Mouse (Mus musculus) lung, postnatal 4 days (tissue): Measurements from ENCODE around the gene Nfatc4.
A peak's percentile ranks its signal among the peaks of the same experiment; 100 is the strongest.

Experiments used
- DNase-seq, 2 experiments: peaks; one replicate each; pipeline ENCODE4 v3.0.0; 2021

The Nfatc4 gene

DNA sequence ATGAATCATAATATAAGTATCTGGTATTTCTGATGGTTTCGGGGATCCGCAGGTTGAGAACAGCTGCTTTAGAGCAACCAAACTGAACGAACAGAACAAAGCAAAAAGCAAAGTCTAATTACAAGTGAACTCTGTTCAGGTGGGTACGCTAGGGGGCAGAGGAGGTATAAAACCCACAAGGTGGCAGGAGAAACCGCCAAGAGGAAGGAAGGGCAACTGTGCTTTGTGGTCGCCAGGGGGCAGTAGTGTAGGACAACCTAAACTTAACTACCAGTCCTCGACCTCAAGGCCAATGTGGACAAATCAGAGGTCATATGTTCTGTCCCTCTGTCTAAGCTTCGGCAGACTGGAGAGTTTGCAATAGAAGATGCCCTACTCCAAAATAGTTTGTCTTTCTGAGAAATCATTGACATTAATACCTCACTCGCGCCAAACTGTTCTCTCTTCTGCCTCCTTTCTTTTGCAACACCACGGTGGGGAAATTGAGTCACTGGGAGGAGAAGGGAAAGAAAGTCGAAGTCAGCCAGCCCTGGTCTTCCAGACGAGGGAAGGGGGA lies 431 bp upstream of the Nfatc4 start:
- peak; percentile 77 to 89 for DNase-seq

DNA sequence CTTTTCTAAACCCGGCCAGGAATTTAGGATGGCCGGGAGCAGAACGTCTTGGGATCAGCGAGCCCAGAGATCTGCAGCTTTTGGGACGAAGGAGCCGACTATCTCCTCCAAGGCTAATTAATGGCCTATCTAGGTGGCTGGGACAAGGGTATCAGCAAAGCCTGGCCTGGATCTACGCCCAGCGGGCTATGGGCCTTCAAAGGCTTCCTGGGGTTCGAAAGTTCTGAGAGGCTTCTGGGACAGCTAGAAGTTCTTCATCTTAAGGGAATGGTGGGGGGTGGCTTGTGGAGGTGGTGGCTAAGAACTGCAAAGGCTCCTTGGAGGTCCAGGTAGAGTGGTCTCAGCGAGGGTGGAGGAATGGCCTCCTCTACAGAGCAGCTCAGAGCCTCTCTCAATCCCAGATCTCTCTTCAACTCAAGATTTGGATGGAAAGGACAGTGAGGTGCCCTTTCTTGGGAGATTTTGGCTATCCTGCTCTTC lies 1.1 kb downstream of the Nfatc4 start:
- peak; percentile 68 to 76 for DNase-seq

DNA sequence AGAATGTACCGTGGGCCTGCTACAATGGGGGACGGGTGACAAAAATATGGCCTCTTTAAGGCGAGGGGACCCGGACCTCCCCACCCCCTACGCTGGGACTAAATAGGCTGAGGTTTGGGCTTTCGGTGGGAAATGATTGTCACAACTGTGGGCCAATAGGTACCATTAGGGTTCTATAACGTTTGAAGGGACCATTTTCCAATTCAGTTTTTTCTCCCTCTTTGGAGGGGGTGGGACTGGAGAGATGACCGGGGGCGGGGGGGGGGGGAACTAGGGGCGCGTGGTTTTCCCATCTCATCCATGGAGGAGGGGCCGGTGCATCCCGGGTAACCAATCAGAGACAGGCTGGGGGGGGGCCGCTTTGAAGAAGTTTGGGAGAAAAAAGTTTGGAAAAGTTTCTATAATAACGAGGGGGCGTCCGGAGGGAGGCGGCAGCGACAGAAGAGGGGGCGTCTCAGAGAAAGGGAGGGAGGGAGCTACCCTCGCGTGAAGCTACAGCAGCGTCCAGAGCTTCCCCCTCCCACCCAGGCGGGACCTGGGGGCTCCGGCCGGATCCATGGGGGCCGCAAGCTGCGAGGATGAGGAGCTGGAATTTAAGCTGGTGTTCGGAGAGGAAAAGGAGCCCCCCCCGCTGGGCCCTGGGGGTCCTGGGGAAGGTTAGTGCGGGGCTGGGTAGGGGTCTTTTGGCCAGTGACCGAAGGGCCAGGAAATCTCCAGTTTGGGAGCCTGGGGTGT lies 1.7 kb downstream of the Nfatc4 start:
- DNase-seq: peak; percentile 68 to 83

GRCm38 (mm10) chr14:55825216-55826051 lies 2.5 kb downstream of the Nfatc4 start:
- DNase-seq: peak; percentile 50 to 66

DNA sequence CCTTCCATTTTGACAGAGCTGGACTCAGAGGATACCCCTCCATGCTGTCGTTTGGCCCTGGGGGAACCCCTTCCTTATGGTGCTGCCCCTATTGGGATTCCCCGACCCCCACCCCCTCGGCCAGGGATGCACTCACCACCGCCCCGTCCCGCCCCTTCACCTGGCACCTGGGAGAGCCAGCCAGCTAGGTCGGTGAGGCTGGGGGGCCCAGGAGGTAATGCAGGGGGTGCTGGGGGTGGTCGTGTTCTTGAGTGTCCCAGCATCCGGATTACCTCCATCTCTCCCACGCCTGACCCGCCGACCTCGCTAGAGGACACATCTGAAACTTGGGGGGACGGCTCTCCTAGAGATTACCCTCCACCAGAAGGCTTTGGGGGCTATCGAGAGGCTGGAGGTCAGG lies 3.2 kb downstream of the Nfatc4 start:
- DNase-seq: no peak

DNA sequence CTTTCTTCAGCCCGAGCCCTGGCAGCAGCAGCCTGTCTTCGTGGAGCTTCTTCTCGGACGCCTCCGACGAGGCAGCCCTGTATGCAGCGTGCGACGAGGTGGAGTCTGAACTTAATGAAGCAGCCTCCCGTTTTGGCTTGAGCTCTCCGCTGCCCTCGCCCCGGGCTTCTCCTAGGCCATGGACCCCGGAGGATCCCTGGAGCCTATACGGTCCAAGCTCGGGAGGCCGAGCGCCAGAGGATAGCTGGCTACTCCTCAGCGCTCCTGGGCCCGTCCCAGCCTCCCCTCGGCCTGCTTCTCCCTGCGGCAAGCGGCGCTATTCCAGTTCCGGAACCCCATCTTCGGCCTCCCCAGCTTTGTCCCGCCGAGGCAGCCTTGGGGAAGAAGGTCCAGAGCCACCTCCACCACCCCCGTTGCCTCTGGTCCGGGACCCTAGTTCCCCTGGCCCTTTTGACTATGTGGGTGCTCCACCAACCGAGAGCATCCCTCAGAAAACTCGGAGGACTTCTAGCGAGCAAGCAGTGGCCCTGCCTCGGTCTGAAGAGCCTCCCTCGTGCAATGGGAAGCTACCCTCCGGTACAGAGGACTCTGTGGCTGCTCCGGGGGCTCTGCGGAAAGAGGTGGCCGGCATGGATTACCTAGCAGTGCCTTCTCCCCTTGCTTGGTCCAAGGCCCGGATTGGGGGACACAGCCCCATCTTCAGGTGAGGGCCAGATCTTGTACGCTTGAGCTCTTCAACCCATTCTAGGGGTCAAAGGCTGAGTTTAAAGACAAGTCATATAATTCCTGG lies 3.8 kb downstream of the Nfatc4 start:
- DNase-seq: peak in 1 of 2 experiments; percentile 18

GRCm38 (mm10) chr14:55828716-55829263 lies 5.8 kb downstream of the Nfatc4 start:
- peak in 1 of 2 experiments; percentile 43 for DNase-seq

DNA sequence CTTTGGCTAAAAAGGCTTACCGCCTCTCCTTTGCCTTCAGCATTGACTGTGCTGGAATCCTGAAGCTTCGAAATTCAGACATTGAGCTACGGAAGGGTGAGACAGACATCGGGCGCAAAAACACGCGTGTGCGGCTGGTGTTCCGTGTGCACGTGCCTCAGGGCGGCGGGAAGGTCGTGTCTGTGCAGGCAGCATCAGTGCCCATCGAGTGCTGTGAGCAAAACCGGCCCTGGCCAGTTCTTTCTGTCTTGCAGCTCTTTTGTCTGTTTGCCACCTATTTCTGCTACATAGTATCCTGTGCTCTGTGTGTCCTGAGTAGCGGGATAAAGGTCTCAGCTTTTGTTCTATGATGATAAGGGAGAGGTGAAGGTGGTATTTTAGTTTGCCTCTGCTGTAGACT lies 6.9 kb downstream of the Nfatc4 start:
- DNase-seq: no peak

DNA sequence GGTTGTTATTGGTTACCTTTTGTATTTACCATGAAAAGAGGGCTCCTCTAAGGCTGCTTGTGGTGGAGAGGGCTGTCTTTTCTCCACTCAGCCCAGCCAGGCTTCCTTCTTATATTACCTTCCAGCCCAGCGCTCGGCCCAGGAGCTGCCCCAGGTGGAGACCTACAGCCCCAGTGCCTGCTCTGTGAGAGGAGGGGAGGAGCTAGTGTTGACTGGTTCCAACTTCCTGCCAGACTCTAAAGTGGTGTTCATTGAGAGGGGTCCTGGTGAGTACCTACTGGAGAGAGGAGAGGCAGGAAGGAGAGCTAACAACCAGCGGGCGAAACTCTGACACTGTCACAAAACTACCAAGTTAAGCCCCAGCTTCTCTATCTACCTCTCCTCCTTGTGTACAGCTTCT lies 7.4 kb downstream of the Nfatc4 start:
- no peak for DNase-seq

DNA sequence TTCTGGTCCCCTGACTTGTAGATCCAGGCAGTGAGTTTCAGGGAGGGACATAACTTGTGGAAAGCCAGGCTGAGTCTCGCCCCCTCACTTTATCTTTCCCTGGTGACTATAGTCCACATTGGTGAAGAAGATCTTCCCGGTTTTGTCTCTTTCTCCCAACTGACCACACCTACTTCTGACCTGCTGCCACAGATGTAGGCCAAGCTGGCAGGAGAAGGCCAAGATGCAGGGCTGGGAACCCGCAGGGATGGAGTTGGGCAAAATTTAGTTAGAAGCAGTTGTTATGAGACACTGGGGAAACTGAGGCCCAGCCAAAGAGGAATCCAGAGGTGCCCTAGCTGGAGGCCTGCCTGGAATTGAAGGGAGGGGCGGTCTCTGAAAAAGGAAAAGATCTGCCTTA lies 10.2 kb downstream of the Nfatc4 start:
- DNase-seq: no peak

DNA sequence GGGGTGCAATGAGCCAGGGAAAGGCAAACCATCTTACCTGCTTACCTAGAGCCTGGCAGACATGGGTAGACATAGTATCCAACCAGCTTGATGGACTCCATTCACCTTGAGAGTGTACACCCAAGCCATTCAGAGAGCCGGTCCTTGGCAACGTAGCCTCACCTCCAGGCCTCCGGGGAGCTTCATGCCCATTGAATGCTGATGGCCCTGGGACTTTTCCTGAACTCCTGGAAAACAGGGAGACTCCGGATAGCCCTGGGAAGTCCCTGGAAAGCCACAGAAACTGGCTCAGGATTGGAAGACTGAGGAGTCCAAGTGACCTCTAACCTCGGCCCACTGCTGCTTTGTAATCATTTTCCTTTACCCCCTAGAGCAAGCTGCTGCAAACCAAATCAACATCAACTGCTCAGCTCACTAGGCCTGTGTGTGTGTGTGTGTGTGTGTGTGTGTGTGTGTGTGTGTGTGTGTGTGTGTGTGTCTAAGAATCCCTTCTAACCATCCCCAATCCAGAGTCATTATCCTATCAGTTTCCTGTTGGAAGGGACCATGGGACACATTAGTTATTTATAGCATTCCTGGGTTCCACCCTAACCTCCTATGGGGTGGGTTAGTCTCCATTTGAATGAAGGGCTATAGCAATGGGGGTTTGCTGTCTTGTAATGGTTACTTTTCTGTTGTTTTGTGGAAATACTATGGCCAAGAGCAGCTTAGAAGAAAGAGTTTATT lies 12.0 kb downstream of the Nfatc4 start:
- DNase-seq: no peak

DNA sequence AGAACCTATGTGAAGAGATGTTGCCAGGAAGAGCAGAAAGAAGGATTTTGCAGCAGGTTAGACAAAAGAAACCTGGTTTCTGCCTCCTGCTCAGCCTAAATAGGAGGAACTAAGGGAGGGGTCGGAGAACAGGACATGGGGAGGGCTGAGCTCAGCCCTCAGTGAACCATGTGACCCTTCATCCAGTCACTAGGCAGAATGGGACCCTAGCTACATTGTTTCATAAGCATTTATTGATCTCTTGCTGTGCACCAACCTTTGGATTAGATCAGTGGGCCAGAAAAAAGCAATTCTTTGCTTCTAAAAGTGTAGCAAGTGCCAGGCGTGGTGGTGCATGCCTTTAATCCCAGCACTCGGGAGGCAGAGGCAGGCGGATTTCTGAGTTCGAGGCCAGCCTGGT lies 15.4 kb downstream of the Nfatc4 start:
- no peak for DNase-seq

GRCm38 (mm10) chr14:55838740-55839139 lies 15.8 kb downstream of the Nfatc4 start:
- no peak for DNase-seq

GRCm38 (mm10) chr14:55840853-55841366 lies 18.0 kb downstream of the Nfatc4 start:
- DNase-seq: no peak

DNA sequence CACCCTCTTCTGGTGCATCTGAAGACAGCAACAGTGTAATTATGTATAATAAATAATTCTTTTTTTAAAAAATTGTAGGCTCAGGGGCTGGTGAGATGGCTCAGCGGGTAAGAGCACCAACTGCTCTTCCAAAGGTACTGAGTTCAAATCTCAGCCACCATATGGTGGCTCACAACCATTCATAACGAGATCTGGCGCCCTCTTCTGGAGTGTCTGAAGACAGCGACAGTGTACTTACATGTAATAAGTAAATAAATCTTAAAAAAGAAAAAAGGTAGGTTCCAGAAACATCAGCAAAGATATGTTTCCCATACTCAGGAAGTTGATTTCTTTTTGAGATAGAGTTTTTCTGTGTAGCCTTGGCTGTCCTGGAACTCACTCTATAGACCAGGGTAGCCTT lies 19.9 kb downstream of the Nfatc4 start:
- DNase-seq: no peak

DNA sequence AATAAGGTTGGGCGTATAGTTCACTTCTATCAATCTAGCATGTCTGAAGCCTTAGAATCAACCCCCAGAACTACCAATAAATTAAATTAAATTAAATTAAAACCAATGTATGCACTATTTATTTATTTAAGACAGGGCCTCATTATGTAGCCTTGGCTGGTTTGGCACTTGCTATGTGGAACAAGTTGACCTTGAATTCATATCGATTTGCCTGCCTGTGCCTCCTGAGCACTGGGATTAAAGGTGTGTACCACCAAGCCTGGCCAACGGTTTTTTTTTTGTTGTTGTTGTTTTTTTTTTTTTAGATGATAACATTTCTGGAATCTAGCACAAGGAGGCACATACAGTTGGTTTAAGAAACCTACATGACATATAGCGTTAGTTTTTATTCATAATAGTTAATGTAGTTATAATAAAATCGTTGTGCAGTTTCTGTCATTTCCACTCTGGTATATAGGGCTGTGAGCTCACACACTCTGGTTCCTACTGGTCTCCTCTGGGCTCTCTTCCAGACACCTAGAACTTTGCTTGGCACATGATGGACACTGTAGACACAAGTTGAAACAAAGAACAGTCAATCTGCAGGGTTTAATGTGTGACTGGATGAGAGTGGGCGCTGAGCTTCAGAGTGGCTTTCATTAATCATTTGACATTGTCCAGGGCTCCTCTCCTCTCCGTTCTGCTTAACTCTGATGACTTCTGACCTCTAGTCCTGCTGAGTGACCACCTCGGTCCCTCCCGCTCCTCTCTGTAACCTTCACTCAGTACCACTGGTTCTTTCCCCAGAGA lies 22.8 kb downstream of the Nfatc4 start:
- DNase-seq: no peak

DNA sequence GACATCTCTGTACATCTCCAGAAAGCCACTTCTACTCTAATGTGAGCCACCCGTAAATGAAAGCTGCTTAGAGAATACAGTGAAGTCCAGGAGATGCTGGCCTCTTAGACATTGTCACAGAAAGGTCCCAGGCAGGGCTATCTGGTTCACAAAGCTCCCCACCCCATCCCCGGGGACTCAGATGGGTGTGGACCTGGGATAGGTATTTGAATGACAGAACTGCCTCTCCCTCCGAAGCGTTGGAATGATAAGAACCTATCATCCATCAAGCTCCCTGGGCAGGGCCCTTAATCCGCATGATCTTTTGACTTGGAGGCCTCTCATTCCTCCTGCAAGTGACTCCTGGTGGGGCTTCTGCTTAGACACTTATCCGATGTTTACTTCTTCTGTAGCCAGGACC lies 27.9 kb downstream of the Nfatc4 start:
- DNase-seq: no peak

- DNase-seq: peak; percentile 56 to 71
Measured at GRCm38 (mm10) chr14:55852646-55853551, 30.0 kb downstream of the Nfatc4 start.

DNA sequence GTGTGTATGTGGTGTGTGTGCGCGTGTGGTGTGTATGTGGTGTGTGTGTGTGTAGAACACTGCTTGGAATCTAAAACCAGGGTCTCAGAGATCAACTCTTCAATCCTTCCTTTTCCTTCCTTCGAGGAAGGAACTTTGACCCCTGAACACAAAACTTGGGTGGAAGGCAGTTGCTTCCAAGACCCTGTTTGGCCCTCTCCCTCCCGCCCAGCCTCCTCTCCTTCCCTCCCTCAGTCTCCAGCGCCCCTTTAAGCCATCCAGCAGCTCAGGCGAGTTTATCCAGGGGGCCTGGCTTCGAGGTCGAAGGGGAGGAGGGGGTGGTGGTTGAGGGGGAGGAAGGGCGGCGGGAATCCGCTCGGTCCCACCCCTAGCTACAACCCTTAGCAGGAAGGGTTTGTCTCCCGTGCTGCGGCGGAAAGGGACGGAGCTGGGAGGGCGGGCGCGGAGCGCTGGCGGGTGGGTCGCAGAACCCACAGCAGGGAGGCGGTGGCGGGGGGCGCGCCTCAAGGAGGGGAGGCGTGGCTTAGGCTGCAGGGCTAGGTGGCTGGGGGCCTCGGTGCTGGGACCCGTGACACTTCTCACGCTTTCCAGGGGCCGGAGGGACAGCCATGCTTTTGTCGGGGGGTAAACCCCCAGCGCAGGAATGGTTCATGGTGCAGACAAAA lies 30.8 kb downstream of the Nfatc4 start, which contains the start of gene Nynrin:
Gene Nynrin, plus strand, starts transcription at position 390 of the 665 bp plus-strand sequence.
- peak; percentile 86 to 93 for DNase-seq
